Mouse (Mus musculus): ENCODE measurements around the gene Flt1.

The Flt1 gene

GRCm38 (mm10) chr5:147724391-147724790, 1.4 kb downstream of the Flt1 start:
- DNase-seq, result no peak

GRCm38 (mm10) chr5:147723811-147724210, 2.0 kb downstream of the Flt1 start:
- DNase-seq, result no peak

GRCm38 (mm10) chr5:147721438-147721837, 4.4 kb downstream of the Flt1 start:
- DNase-seq, result peak; percentile 47

GRCm38 (mm10) chr5:147718335-147718734, 7.5 kb downstream of the Flt1 start:
- no peak for DNase-seq

GRCm38 (mm10) chr5:147716697-147717217, 9.1 kb downstream of the Flt1 start:
- DNase-seq, result no peak

GRCm38 (mm10) chr5:147716276-147716675, 9.5 kb downstream of the Flt1 start:
- DNase-seq, result no peak

- DNase-seq, result no peak
Measured at GRCm38 (mm10) chr5:147715391-147715790, 10.4 kb downstream of the Flt1 start.

- no peak for DNase-seq
Measured at GRCm38 (mm10) chr5:147708500-147708899, 17.3 kb downstream of the Flt1 start.

GRCm38 (mm10) chr5:147707479-147707878, 18.3 kb downstream of the Flt1 start:
- DNase-seq, result no peak

- no peak for DNase-seq
Measured at GRCm38 (mm10) chr5:147704890-147705289, 20.9 kb downstream of the Flt1 start.

GRCm38 (mm10) chr5:147702423-147702822, 23.4 kb downstream of the Flt1 start:
- DNase-seq, result no peak

GRCm38 (mm10) chr5:147701024-147701423, 24.8 kb downstream of the Flt1 start:
- DNase-seq, result no peak

GRCm38 (mm10) chr5:147698044-147698443, 27.8 kb downstream of the Flt1 start:
- no peak for DNase-seq

- DNase-seq, result no peak
Measured at GRCm38 (mm10) chr5:147697165-147697564, 28.6 kb downstream of the Flt1 start.

- no peak for DNase-seq
Measured at GRCm38 (mm10) chr5:147692622-147693021, 33.2 kb downstream of the Flt1 start.

GRCm38 (mm10) chr5:147683707-147684323, 42.0 kb downstream of the Flt1 start:
- DNase-seq, result no peak

- DNase-seq, result no peak
Measured at GRCm38 (mm10) chr5:147681224-147681623, 44.6 kb downstream of the Flt1 start.

- DNase-seq, result peak; percentile 37
Measured at GRCm38 (mm10) chr5:147680711-147681110, 45.1 kb downstream of the Flt1 start.

GRCm38 (mm10) chr5:147679316-147679715, 46.5 kb downstream of the Flt1 start:
- DNase-seq, result no peak

- no peak for DNase-seq
Measured at GRCm38 (mm10) chr5:147675791-147676190, 50.0 kb downstream of the Flt1 start.

- DNase-seq, result peak; percentile 31
Measured at GRCm38 (mm10) chr5:147671765-147672424, 53.9 kb downstream of the Flt1 start.

GRCm38 (mm10) chr5:147668637-147669344, 57.0 kb downstream of the Flt1 start:
- DNase-seq, result peak; percentile 20

GRCm38 (mm10) chr5:147665946-147666345, 59.9 kb downstream of the Flt1 start:
- no peak for DNase-seq

GRCm38 (mm10) chr5:147665381-147665780, 60.4 kb downstream of the Flt1 start:
- no peak for DNase-seq
